Mouse (Mus musculus): Measurements from ENCODE around the gene Prtn3. TPM values are rescaled to one million over a fixed set of nuclear protein-coding genes. Genes with fewer than 3 reads are reported as not detected.

Gene Prtn3
- total and polyA plus RNA-seq, 2 experiments from 2014 or later, result 0.74 TPM; not detected in 1

DNA sequence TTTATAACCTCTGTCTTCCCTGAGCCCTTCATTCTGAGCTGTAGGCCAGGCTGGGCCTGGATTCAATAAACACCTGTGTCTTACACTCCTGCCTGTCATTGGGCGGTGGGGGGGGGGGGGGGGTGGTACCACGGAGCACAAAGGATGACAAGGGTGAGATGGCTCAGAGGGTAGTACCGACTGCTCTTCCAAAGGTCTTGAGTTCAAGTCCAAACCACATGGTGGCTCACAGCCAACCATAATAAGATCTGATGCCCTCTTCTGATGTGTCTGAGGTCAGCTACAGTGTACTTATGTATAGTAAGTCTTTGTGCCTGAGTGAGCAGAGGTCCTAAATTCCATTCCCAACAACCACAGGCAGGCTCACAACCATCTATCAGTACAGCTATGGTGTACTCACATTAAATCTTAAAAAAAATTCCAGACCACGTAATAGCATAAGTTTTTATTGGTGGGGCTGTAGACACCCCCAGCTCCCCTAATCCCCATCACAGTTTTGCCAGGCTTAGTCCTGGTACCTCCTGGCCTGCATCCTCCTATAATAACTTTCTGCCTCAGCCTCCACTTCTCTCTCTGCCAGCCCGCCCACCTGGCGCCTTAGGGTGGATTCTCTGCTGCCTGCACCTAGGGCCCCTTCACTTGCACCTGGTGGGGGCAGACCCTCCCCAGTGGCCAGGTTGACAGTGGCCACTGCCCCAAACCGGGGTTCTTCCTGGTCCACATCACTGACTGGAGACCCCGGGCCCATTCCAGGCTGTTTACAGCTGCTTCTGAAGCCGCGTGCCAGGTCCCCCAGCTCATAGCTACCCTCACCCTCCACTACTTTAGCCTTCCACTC lies 9.7 kb upstream of the Prtn3 start:
- H3K36me3 ChIP-seq (replicated peaks; ENCODE audit: control insufficient read depth, insufficient read depth, low read length), result peaks cover 49% of the 10 kb centered on the region
- H3K9ac ChIP-seq (replicated peaks; ENCODE audit: low read depth, low read length), result no peak overlapping the region
- no peak overlapping the region for H3K4me3 ChIP-seq (ENCODE audit: low read depth, low read length)
- no peak overlapping the region for H3K27ac ChIP-seq (ENCODE audit: low read depth)
- DNase-seq (ENCODE audit: low spot score) (no peak), ATAC-seq (ENCODE audit: insufficient read depth, low read depth) (no peak)
- H3K27me3 ChIP-seq (ENCODE audit: control insufficient read depth, insufficient read depth, low read length), result no peaks in the 10 kb centered on the region
- peaks cover 2% of the 10 kb centered on the region for H3K4me1 ChIP-seq (ENCODE audit: control insufficient read depth, insufficient read depth)
- H3K9me3 ChIP-seq (replicated peaks; ENCODE audit: control insufficient read depth, low read length), result no peaks in the 10 kb centered on the region
- WGBS, result 52% methylated on average over 10 of the region's 10 CpGs
- H3K4me2 ChIP-seq (ENCODE audit: low read depth, low read length), result no peak overlapping the region
- TF ChIP-seq CTCF (IDR thresholded peaks at IDR 0.05; ENCODE audit: low read depth) (no peak), EP300 (IDR thresholded peaks at IDR 0.05; ENCODE audit: low read depth) (no peak)

- Histone ChIP-seq H3K4me1 (ENCODE audit: control insufficient read depth, insufficient read depth) (no peaks in the 10 kb centered on the region), H3K27me3 (ENCODE audit: control insufficient read depth, insufficient read depth, low read length) (no peaks in the 10 kb centered on the region), H3K9me3 (replicated peaks; ENCODE audit: control insufficient read depth, low read length) (no peaks in the 10 kb centered on the region), H3K4me2 (ENCODE audit: low read depth, low read length) (no peak overlapping the region), H3K36me3 (replicated peaks; ENCODE audit: control insufficient read depth, insufficient read depth, low read length) (peaks cover 42% of the 10 kb centered on the region), H3K4me3 (ENCODE audit: low read depth, low read length) (no peak overlapping the region), H3K27ac (ENCODE audit: low read depth) (no peak overlapping the region), H3K9ac (replicated peaks; ENCODE audit: low read depth, low read length) (no peak overlapping the region)
- DNase-seq (ENCODE audit: low spot score), result no peak
- TF ChIP-seq EP300 (IDR thresholded peaks at IDR 0.05; ENCODE audit: low read depth) (no peak), CTCF (IDR thresholded peaks at IDR 0.05; ENCODE audit: low read depth) (no peak)
- WGBS, result 42% methylated on average over 12 of the region's 12 CpGs
- ATAC-seq (ENCODE audit: insufficient read depth, low read depth), result no peak; the same call in 1 of the 2 replicates
These were observed 9.1 kb upstream of the Prtn3 start for GRCm38 (mm10) chr10:79865189-79865601.

DNA sequence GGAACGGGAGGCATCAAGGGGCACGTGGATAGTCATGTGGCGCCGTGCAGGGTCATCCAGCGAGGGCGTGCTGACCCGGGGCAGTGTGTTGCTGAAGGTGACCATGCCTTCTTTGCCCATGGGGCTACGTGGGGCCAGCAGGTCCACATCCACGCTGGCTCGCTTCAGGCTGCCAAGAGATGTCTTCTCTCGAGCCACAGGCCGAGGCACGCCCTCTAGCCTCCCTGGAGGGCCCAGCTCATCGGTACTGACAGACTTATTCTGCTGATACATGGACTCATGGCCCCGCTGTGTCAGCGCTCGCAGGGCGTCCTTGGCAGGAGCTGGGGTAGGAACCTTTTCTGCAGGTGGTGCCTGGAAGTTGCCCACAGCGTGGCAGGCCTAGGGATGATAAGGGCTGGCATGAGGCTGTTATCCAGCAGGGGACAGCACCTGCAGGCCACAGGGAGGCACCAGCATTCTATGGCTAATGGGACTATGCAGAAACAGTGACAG lies 8.4 kb upstream of the Prtn3 start:
- ATAC-seq (ENCODE audit: insufficient read depth, low read depth), result peak; percentile 51
- no peak overlapping the region for H3K4me3 ChIP-seq (ENCODE audit: low read depth, low read length)
- 41% methylated on average over 19 of the region's 19 CpGs for WGBS
- H3K9me3 ChIP-seq (replicated peaks; ENCODE audit: control insufficient read depth, low read length), result no peaks in the 10 kb centered on the region
- peaks cover 36% of the 10 kb centered on the region for H3K36me3 ChIP-seq (replicated peaks; ENCODE audit: control insufficient read depth, insufficient read depth, low read length)
- no peak for TF ChIP-seq EP300 (IDR thresholded peaks at IDR 0.05; ENCODE audit: low read depth)
- TF ChIP-seq CTCF (IDR thresholded peaks at IDR 0.05; ENCODE audit: low read depth), result peak; percentile 49
- no peaks in the 10 kb centered on the region for H3K27me3 ChIP-seq (ENCODE audit: control insufficient read depth, insufficient read depth, low read length)
- no peak overlapping the region for H3K4me2 ChIP-seq (ENCODE audit: low read depth, low read length)
- no peak overlapping the region for H3K27ac ChIP-seq (ENCODE audit: low read depth)
- H3K9ac ChIP-seq (replicated peaks; ENCODE audit: low read depth, low read length), result no peak overlapping the region
- H3K4me1 ChIP-seq (ENCODE audit: control insufficient read depth, insufficient read depth), result no peaks in the 10 kb centered on the region
- peak; percentile 36 for DNase-seq (ENCODE audit: low spot score)

- Histone ChIP-seq H3K9me3 (replicated peaks; ENCODE audit: control insufficient read depth, low read length) (no peaks in the 10 kb centered on the region), H3K27ac (ENCODE audit: low read depth) (no peak overlapping the region), H3K4me1 (ENCODE audit: control insufficient read depth, insufficient read depth) (no peaks in the 10 kb centered on the region), H3K9ac (replicated peaks; ENCODE audit: low read depth, low read length) (no peak overlapping the region), H3K36me3 (replicated peaks; ENCODE audit: control insufficient read depth, insufficient read depth, low read length) (peaks cover 28% of the 10 kb centered on the region), H3K27me3 (ENCODE audit: control insufficient read depth, insufficient read depth, low read length) (no peaks in the 10 kb centered on the region), H3K4me2 (ENCODE audit: low read depth, low read length) (no peak overlapping the region), H3K4me3 (ENCODE audit: low read depth, low read length) (no peak overlapping the region)
- DNase-seq (ENCODE audit: low spot score) (no peak), ATAC-seq (ENCODE audit: insufficient read depth, low read depth) (no peak)
- no peak for TF ChIP-seq EP300 (IDR thresholded peaks at IDR 0.05; ENCODE audit: low read depth)
- no peak for TF ChIP-seq CTCF (IDR thresholded peaks at IDR 0.05; ENCODE audit: low read depth)
- 80% methylated on average over 11 of the region's 11 CpGs for WGBS
These were observed 7.7 kb upstream of the Prtn3 start for GRCm38 (mm10) chr10:79866601-79867000.

DNA sequence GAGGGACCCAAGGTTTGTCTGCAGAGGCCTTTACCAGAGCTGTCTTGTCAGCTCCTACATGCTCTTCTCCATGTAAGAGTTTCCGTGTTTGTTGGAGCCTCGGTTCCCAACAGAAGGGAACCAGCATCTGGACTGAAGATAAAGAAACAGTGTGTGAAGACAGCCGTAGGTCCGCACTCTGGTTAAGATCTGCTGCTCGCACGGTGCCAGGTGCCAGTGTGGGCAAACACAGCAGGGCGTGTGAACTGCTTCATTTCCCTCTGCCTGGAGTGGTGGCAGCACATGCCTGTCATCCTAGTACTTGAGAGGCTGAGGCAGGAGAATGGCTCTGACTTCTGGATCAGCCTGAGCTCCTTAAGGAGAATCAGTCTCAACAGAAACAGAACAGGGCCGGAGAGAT lies 2.4 kb upstream of the Prtn3 start:
- H3K4me2 ChIP-seq (ENCODE audit: low read depth, low read length), result no peak overlapping the region
- peaks cover 7% of the 10 kb centered on the region; the same call in 1 of the 2 replicates for H3K27me3 ChIP-seq (ENCODE audit: control insufficient read depth, insufficient read depth, low read length)
- TF ChIP-seq EP300 (IDR thresholded peaks at IDR 0.05; ENCODE audit: low read depth) (no peak), CTCF (IDR thresholded peaks at IDR 0.05; ENCODE audit: low read depth) (no peak)
- H3K36me3 ChIP-seq (replicated peaks; ENCODE audit: control insufficient read depth, insufficient read depth, low read length), result no peaks in the 10 kb centered on the region
- WGBS, result 84% methylated on average over 8 of the region's 8 CpGs
- no peaks in the 10 kb centered on the region for H3K9me3 ChIP-seq (replicated peaks; ENCODE audit: control insufficient read depth, low read length)
- H3K4me1 ChIP-seq (ENCODE audit: control insufficient read depth, insufficient read depth), result no peaks in the 10 kb centered on the region
- DNase-seq (ENCODE audit: low spot score) (no peak), ATAC-seq (ENCODE audit: insufficient read depth, low read depth) (no peak)
- no peak overlapping the region for H3K4me3 ChIP-seq (ENCODE audit: low read depth, low read length)
- no peak overlapping the region for H3K27ac ChIP-seq (ENCODE audit: low read depth)
- H3K9ac ChIP-seq (replicated peaks; ENCODE audit: low read depth, low read length), result no peak overlapping the region
